Mouse (Mus musculus) erythroid progenitor cell, adult 5-6 weeks (primary cell): ENCODE results near the gene Hectd3. TPM values are rescaled to one million over a fixed set of nuclear protein-coding genes. Genes with fewer than 3 reads are reported as not detected.

ENCODE experiments used
- ATAC-seq: replicated peaks from 2 replicates; pipeline ENCODE4 v1.8.0; 2016; ENCODE audit warnings: moderate number of reproducible peaks, mild to moderate bottlenecking, moderate TSS enrichment, inconsistent platforms; ENCODE audit not compliant: poor library complexity, low FRiP score, severe bottlenecking
- total RNA-seq, 2 experiments: library from RNA; stranded (forward) in 1 of 2; stranded (reverse) in 1 of 2; fragments of 150-400 nt in 1 of 2; fragments of 186-747, 209-891 nt in 1 of 2; gene quantifications; 2 replicates each; pipeline versions ENCODE4 v1.2.3 to v1.2.4; 2015 to 2017; ENCODE audit warnings: low replicate concordance in 2 of 2

The Hectd3 gene
- total RNA-seq, 2 experiments from 2014 or later: 9.2 to 23.7 TPM

GRCm38 (mm10) chr4:117013596-117013995, 18.5 kb downstream of the Hectd3 start:
- no peak for ATAC-seq

DNA sequence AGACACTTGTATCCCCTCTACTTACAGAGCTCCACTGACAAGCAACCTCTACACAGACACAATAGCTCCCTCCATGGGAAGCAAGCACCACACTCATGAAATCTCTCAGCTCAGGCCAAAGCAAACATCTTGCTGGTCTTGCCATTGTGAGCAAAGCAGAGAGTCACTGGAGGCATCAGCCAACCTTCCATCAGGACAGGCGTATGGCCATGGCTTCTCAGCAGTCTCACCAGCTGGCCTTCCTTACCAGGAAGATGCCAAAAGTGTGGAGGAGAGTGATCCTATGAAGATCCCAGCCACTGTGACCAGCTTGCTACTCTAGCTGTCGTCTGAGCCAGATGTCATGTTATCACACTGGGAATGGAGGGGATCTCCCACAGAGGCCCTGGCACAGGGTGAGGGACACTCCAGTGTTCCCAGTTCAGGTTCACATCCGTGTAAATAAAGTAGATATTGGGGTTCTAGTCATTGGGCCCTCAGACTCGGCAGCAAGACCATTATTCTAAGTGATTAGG, 19.8 kb downstream of the Hectd3 start:
- no peak for ATAC-seq

DNA sequence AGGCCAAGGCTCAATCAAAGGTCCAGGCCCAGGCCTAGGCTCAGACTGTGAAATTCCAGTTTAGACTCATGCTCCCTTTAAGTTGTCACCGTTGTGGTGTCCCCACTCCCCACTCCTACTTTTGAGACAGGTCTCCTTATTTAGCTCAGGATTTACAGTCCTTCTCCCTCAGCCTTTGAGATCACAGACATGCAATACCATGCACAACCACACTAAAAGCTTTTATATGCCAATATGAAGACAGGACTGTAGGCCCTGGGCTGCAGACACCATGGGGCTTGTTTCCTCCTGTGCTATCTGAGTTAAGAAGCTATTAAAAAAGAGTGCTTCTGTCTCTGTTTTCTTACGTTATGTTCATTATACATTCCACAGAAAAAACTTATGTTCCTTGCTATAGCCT, 22.6 kb downstream of the Hectd3 start:
- ATAC-seq: no peak

- no peak for ATAC-seq
These were observed 23.2 kb downstream of the Hectd3 start for GRCm38 (mm10) chr4:117018327-117018726.

GRCm38 (mm10) chr4:117019206-117020134, 24.4 kb downstream of the Hectd3 start, which contains the start of gene Eif2b3:
Eif2b3 (plus strand) TSS chr4:117019402.
- peak; percentile 99 for ATAC-seq

DNA sequence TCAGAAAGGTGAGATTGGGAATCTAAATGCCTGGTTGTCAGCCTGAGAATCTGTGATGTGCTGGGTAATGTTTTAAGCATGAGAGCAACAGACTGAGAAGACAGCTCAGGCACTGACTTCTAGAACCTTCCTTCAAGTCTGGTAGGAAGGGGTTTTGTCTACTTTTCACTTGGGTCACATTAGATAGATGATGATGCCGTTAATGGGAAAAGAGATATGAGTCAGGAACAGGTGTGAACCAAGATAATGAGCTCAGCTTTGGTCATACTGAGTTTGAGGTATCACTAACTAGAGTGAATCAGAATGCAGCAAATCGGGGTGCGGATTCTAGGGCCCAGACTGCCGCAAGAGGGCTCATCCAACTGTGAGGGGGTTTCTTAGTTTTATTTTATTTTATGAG, 28.4 kb downstream of the Hectd3 start:
- no peak for ATAC-seq

DNA sequence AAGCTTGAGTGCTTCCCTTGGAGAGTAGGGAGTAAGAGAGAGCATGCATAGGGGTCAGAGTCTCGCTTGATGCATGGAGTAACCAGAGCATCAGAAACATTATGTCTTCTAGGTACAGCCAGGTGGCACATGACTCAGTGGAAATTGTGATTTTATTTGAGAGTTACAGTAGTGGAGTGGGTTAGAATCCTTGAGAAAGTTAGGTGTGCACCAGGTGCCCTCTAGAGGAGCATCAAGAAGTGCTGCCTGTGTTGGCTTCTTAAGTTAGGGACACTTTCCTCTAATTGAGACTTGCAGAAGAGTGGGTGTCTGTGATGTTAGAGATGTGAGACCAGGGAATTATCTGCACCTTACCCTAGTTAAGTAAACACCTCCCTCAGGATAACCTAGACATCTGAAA, 36.0 kb downstream of the Hectd3 start:
- peak; percentile 48; the same call in 1 of the 2 replicates for ATAC-seq

- ATAC-seq: no peak
These were observed 45.0 kb downstream of the Hectd3 start for GRCm38 (mm10) chr4:117039925-117040687.

DNA sequence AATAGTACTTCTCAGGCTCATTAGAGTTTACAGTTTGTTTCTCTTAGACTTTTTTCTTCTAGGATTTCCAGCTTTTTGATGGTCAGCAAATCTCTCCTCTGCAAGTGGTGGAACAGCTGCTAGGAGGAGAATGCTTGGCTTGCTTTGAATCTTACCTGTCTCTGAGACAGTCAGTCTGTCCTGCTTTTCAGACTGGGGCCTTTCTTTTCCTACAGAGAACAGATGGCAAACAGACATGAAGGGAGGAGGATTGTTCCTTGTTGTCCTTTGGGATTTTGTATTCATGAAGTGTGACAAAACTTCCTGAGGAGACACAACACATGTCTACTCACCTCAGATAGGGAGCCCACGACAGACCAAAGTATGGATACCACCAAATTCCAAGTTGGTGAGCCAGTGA, 45.7 kb downstream of the Hectd3 start:
- no peak for ATAC-seq

GRCm38 (mm10) chr4:117041283-117041721, 46.2 kb downstream of the Hectd3 start:
- ATAC-seq: no peak

DNA sequence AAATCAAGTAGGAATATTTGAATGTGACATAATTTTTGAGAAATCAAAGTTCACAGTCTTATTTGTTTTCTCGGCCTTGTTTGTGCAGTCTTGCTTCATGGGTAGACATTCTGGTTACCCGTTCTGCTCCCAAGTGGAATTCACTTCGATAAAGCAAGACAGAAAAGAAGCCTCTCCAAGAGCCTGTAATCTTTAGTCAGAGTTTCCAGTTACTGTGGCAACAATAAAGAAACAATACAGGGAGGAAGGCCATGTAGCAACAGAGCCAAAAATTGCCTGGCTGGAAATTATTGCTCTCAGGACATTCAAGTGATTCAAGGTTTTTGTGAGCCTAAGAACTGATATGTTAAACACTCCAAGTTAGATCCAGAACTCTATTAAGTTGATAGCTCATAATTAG, 53.7 kb downstream of the Hectd3 start:
- no peak for ATAC-seq

GRCm38 (mm10) chr4:117049485-117049884, 54.4 kb downstream of the Hectd3 start:
- no peak for ATAC-seq

DNA sequence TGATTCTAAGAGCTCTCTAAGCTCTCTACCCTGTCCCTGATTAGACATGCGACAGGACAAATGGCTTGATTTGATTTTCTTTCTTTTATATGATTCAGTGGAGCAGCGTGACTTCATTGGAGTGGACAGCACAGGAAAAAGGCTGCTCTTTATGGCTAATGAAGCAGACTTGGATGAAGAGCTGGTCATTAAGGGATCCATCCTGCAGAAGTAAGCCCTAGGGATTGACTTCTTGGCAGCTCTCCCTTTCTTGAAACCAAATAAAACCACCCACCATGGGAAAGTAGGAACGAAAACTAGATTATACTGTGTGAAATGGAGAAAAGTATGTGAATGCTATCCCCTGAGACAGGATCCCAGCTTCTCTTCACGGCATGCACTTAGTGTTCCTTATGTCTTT, 57.5 kb downstream of the Hectd3 start:
- ATAC-seq: no peak

DNA sequence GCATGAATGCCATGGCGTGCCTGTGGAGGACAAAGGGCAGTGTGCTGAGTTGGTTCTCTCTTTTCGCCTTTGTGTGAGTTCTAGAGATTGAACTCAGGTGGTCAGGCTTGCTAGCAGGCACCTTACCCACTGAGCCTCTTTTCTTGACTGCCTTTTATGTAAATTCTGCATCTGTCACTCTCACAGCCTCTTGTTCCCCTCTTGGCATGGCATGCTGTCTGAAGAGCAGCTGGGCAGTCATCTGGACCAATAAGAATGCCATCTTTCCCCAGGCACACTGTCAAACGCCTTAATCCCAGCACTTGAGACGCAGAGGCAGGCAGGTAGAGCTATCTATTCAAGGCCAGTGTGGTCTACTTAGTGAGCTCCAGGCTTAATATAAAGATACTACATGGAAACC, 58.8 kb downstream of the Hectd3 start:
- ATAC-seq: no peak

Other genes starting within 250 kb of the Hectd3 start
- gene Toe1, start 187.7 kb upstream of the Hectd3 start, total RNA-seq (2015; ENCODE audit: low replicate concordance): 4.6 and 6.8 TPM in 2 replicates
- 4.1 and 27.0 TPM in 2 replicates for gene Toe1, start 187.7 kb upstream of the Hectd3 start, total RNA-seq (2017; ENCODE audit: low replicate concordance)
- 0.84 and 9.4 TPM in 2 replicates for gene Mutyh, start 187.6 kb upstream of the Hectd3 start, total RNA-seq (2015; ENCODE audit: low replicate concordance)
- 1.2 TPM in 1 of 2 replicates, not detected in the other for gene Mutyh, start 187.6 kb upstream of the Hectd3 start, total RNA-seq (2017; ENCODE audit: low replicate concordance)
- not detected in 2 replicates for gene Hpdl, start 173.6 kb upstream of the Hectd3 start, total RNA-seq (2015; ENCODE audit: low replicate concordance)
- not detected in 2 replicates for gene Hpdl, start 173.6 kb upstream of the Hectd3 start, total RNA-seq (2017; ENCODE audit: low replicate concordance)
- gene Zswim5, start 117.9 kb upstream of the Hectd3 start, total RNA-seq (2015; ENCODE audit: low replicate concordance): not detected in 2 replicates
- not detected in 2 replicates for gene Zswim5, start 117.9 kb upstream of the Hectd3 start, total RNA-seq (2017; ENCODE audit: low replicate concordance)
- gene Urod, start 904 bp upstream of the Hectd3 start, total RNA-seq (2015; ENCODE audit: low replicate concordance): 568 and 832 TPM in 2 replicates
- gene Urod, start 904 bp upstream of the Hectd3 start, total RNA-seq (2017; ENCODE audit: low replicate concordance): 532 and 823 TPM in 2 replicates
- gene Eif2b3, start 24.1 kb downstream of the Hectd3 start, total RNA-seq (2015; ENCODE audit: low replicate concordance): 5.0 and 7.9 TPM in 2 replicates
- gene Eif2b3, start 24.1 kb downstream of the Hectd3 start, total RNA-seq (2017; ENCODE audit: low replicate concordance): 7.8 and 9.6 TPM in 2 replicates
- gene Ptch2, start 100.8 kb downstream of the Hectd3 start, total RNA-seq (2015; ENCODE audit: low replicate concordance): not detected in 2 replicates
- gene Ptch2, start 100.8 kb downstream of the Hectd3 start, total RNA-seq (2017; ENCODE audit: low replicate concordance): 0.30 TPM in 1 of 2 replicates, not detected in the other
- gene Btbd19, start 130.4 kb downstream of the Hectd3 start, total RNA-seq (2015; ENCODE audit: low replicate concordance): not detected in 2 replicates
- gene Btbd19, start 130.4 kb downstream of the Hectd3 start, total RNA-seq (2017; ENCODE audit: low replicate concordance): 1.2 and 5.1 TPM in 2 replicates
- gene Tctex1d4, start 131.5 kb downstream of the Hectd3 start, total RNA-seq (2015; ENCODE audit: low replicate concordance): not detected in 2 replicates
- gene Tctex1d4, start 131.5 kb downstream of the Hectd3 start, total RNA-seq (2017; ENCODE audit: low replicate concordance): not detected in 2 replicates
- not detected in 2 replicates for gene Plk3, start 138.6 kb downstream of the Hectd3 start, total RNA-seq (2015; ENCODE audit: low replicate concordance)
- gene Plk3, start 138.6 kb downstream of the Hectd3 start, total RNA-seq (2017; ENCODE audit: low replicate concordance): 0.51 and 0.61 TPM in 2 replicates
- gene Rps8, start 160.9 kb downstream of the Hectd3 start, total RNA-seq (2015; ENCODE audit: low replicate concordance): 1,437 and 1,602 TPM in 2 replicates
- 328 and 447 TPM in 2 replicates for gene Rps8, start 160.9 kb downstream of the Hectd3 start, total RNA-seq (2017; ENCODE audit: low replicate concordance)
- 67.8 and 92.6 TPM in 2 replicates for gene Kif2c, start 187.3 kb downstream of the Hectd3 start, total RNA-seq (2015; ENCODE audit: low replicate concordance)
- 69.3 and 112 TPM in 2 replicates for gene Kif2c, start 187.3 kb downstream of the Hectd3 start, total RNA-seq (2017; ENCODE audit: low replicate concordance)